Mouse (Mus musculus) hindbrain, embryonic 15.5 days (tissue): ENCODE data around the gene Slc24a3. TPM values are rescaled to one million over a fixed set of nuclear protein-coding genes. Genes with fewer than 3 reads are reported as not detected.

Source experiments
- ATAC-seq: fragments of 200-750 bp; cut with Nextera tagmentation; 2 replicates; pipeline ENCODE4 v1.8.0; 2017; ENCODE audit warnings: low read depth, moderate number of reproducible peaks, moderate TSS enrichment; ENCODE audit not compliant: low FRiP score
- H3K27ac ChIP-seq: fragments of 300-500 bp; sonication (generic); replicated peaks from 2 replicates; pipeline ENCODE4 v1.5.1; 2015; ENCODE audit warnings: mild to moderate bottlenecking, inconsistent platforms
- H3K27me3 ChIP-seq: fragments of 300-500 bp; sonication (generic); 2 replicates; pipeline ENCODE4 v1.6.1; 2015; ENCODE audit warnings: control low read depth, inconsistent platforms
- H3K36me3 ChIP-seq: fragments of 300-500 bp; sonication (generic); 2 replicates; pipeline ENCODE4 v1.6.1; 2015; ENCODE audit warnings: control low read depth, inconsistent platforms
- H3K4me1 ChIP-seq: fragments of 300-500 bp; sonication (generic); replicated peaks from 2 replicates; pipeline ENCODE4 v1.6.1; 2015; ENCODE audit warnings: control low read depth, inconsistent platforms
- H3K4me2 ChIP-seq: fragments of 300-500 bp; sonication (generic); 2 replicates; pipeline ENCODE4 v1.6.1; 2015; ENCODE audit warnings: moderate library complexity, mild to moderate bottlenecking, inconsistent platforms
- H3K4me3 ChIP-seq: fragments of 300-500 bp; sonication (generic); 2 replicates; pipeline ENCODE4 v1.5.1; 2015; ENCODE audit warnings: mild to moderate bottlenecking, inconsistent platforms
- H3K9ac ChIP-seq: fragments of 300-500 bp; sonication (generic); 2 replicates; pipeline ENCODE4 v1.6.1; 2015; ENCODE audit warnings: inconsistent platforms
- H3K9me3 ChIP-seq: fragments of 300-500 bp; sonication (generic); 2 replicates; pipeline ENCODE4 v1.6.1; 2016; ENCODE audit warnings: control low read depth, inconsistent platforms
- WGBS: fragments of 180-500 bp; shearing (Covaris S2); methylation state at CpG from one replicate; pipeline ENCODE4 v1.1.7; 2015; 5-methylcytosine and 5-hydroxymethylcytosine counted together
- polyA plus RNA-seq: library from polyadenylated mRNA; unstranded; fragments of >200 nt; fragmentation: Nextera tagmentation; extraction: Ambion mirVana; gene quantifications from 2 replicates; pipeline ENCODE4 v1.2.1, GENCODE M21; 2015

The Slc24a3 gene
- polyA plus RNA-seq, 1 experiment from 2014 or later = 22.8 TPM

- no peak for ATAC-seq
- H3K27me3 ChIP-seq = no peaks in the 10 kb centered on the region
- 83% methylated on average over 1 of the region's 1 CpGs for WGBS
- no peaks in the 10 kb centered on the region for H3K9me3 ChIP-seq
- no peaks in the 10 kb centered on the region for H3K4me1 ChIP-seq
- H3K9ac ChIP-seq = no peak overlapping the region
- H3K36me3 ChIP-seq = no peaks in the 10 kb centered on the region
- no peak overlapping the region for H3K27ac ChIP-seq
- no peak overlapping the region for H3K4me3 ChIP-seq
- no peak overlapping the region for H3K4me2 ChIP-seq
These were observed 333.9 kb downstream of the Slc24a3 start for GRCm38 (mm10) chr2:145501472-145501871.

GRCm38 (mm10) chr2:145507702-145508101 lies 340.1 kb downstream of the Slc24a3 start:
- no peaks in the 10 kb centered on the region for H3K36me3 ChIP-seq
- no peak overlapping the region for H3K4me2 ChIP-seq
- H3K4me3 ChIP-seq = no peak overlapping the region
- no peaks in the 10 kb centered on the region for H3K4me1 ChIP-seq
- no peak overlapping the region for H3K27ac ChIP-seq
- WGBS = 83% methylated on average over 2 of the region's 2 CpGs
- H3K9me3 ChIP-seq = no peaks in the 10 kb centered on the region
- ATAC-seq = no peak
- H3K9ac ChIP-seq = no peak overlapping the region
- no peaks in the 10 kb centered on the region for H3K27me3 ChIP-seq

DNA sequence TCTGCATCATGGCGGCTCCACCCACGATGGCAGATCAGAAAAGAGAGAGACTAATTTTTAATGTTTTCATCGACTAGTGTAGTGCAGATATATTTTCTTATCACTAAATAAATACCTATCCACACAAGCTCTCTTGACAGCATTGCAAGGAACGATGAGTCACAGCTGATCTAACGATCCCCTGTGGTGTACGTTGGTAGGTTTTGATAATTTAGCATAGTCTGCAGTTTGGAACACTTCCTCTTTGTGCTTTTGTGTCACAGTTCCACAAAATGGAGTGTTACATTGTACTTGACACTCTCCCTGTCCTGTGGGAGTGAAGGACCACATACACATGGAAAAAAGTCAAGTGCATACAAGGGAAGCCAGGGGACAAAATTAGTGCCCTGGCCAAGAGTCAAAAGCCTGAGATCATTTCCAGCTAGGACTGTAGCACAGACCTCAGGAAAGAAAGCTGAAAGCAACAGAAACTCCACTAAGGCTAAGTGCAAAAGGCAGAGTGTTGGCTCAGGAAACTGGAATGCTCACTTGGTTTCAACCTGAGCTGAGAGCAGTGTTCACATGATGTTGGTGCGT lies 343.2 kb downstream of the Slc24a3 start:
- H3K27ac ChIP-seq = no peak overlapping the region
- H3K4me2 ChIP-seq = no peak overlapping the region
- H3K27me3 ChIP-seq = no peaks in the 10 kb centered on the region
- H3K4me1 ChIP-seq = no peaks in the 10 kb centered on the region
- H3K36me3 ChIP-seq = no peaks in the 10 kb centered on the region
- no peak for ATAC-seq
- H3K4me3 ChIP-seq = no peak overlapping the region
- WGBS = 89% methylated on average over 7 of the region's 7 CpGs
- no peaks in the 10 kb centered on the region for H3K9me3 ChIP-seq
- no peak overlapping the region for H3K9ac ChIP-seq

GRCm38 (mm10) chr2:145515956-145516355 lies 348.4 kb downstream of the Slc24a3 start:
- Histone ChIP-seq H3K27me3 (no peaks in the 10 kb centered on the region; the same call in 1 of the 2 replicates), H3K27ac (no peak overlapping the region), H3K9me3 (no peaks in the 10 kb centered on the region), H3K4me1 (0 out of 2 replicates have a peak, but pooled peaks cover 4% of the 10 kb centered on the region), H3K36me3 (no peaks in the 10 kb centered on the region), H3K9ac (no peak overlapping the region), H3K4me3 (no peak overlapping the region), H3K4me2 (no peak overlapping the region)
- 83% methylated on average over 4 of the region's 4 CpGs for WGBS
- no peak for ATAC-seq

GRCm38 (mm10) chr2:145517346-145517745 lies 349.8 kb downstream of the Slc24a3 start:
- H3K4me1 ChIP-seq = 0 out of 2 replicates have a peak, but pooled peaks cover 8% of the 10 kb centered on the region
- 52% methylated on average over 9 of the region's 9 CpGs for WGBS
- H3K4me3 ChIP-seq = no peak overlapping the region
- H3K9ac ChIP-seq = no peak overlapping the region
- H3K27me3 ChIP-seq = no peaks in the 10 kb centered on the region; the same call in 1 of the 2 replicates
- H3K4me2 ChIP-seq = no peak overlapping the region
- no peaks in the 10 kb centered on the region for H3K36me3 ChIP-seq
- no peaks in the 10 kb centered on the region for H3K9me3 ChIP-seq
- H3K27ac ChIP-seq = no peak overlapping the region
- ATAC-seq = peak; percentile 49; the same call in 1 of the 2 replicates

DNA sequence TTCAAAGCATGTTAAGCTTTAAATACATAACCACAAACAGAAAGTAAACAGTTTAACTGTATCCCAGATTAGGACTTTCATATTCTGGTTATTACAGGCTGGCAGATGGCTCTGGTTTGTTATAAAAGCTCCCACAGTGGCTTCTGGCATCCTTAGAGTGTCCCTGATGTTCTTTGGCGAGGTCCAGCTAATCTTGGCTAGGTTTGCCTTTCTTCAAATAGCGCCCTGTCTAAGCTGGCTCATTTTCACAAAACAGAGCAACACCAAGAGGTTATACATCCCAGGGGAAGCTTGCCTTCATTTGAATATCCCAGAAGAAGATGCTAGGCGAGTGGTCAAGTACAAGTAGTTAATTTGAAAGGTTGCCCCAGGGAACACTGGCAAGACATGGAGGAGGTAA lies 354.5 kb downstream of the Slc24a3 start:
- Histone ChIP-seq H3K9ac (no peak overlapping the region), H3K9me3 (no peaks in the 10 kb centered on the region), H3K4me3 (no peak overlapping the region), H3K27me3 (no peaks in the 10 kb centered on the region; the same call in 1 of the 2 replicates), H3K4me1 (0 out of 2 replicates have a peak, but pooled peaks cover 8% of the 10 kb centered on the region), H3K36me3 (no peaks in the 10 kb centered on the region), H3K27ac (no peak overlapping the region), H3K4me2 (no peak overlapping the region)
- ATAC-seq = no peak
- WGBS = 44% methylated on average over 3 of the region's 3 CpGs

DNA sequence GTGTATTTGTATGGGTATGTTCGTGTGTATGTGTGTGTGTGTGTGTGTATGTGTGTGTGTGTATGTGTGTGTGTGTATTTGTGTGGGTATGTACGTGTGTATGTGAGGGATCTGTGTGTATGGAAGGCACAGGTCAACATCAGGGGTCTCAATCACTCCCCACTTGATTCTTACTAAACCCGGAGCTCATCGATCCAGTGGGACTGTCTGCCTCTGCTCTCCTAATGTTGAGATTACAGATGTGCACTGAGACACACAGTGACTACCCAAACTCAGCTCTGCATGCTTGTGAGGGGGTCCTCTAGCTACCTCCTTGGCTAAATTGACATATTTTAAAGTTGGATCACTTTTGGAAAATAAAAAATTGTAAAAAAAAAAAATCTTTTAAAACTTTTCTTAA lies 355.8 kb downstream of the Slc24a3 start:
- Histone ChIP-seq H3K4me3 (no peak overlapping the region), H3K9ac (no peak overlapping the region), H3K27me3 (no peaks in the 10 kb centered on the region), H3K36me3 (no peaks in the 10 kb centered on the region), H3K27ac (no peak overlapping the region), H3K9me3 (no peaks in the 10 kb centered on the region), H3K4me1 (0 out of 2 replicates have a peak, but pooled peaks cover 5% of the 10 kb centered on the region), H3K4me2 (no peak overlapping the region)
- no peak for ATAC-seq
- WGBS = 88% methylated on average over 4 of the region's 4 CpGs

GRCm38 (mm10) chr2:145527151-145527550 lies 359.6 kb downstream of the Slc24a3 start:
- Histone ChIP-seq H3K27ac (no peak overlapping the region), H3K4me2 (no peak overlapping the region), H3K4me1 (peaks cover 2% of the 10 kb centered on the region; the same call in 1 of the 2 replicates), H3K9me3 (no peaks in the 10 kb centered on the region), H3K27me3 (no peaks in the 10 kb centered on the region), H3K9ac (no peak overlapping the region), H3K36me3 (no peaks in the 10 kb centered on the region), H3K4me3 (no peak overlapping the region)
- no peak for ATAC-seq
- 83% methylated on average over 1 of the region's 1 CpGs for WGBS

GRCm38 (mm10) chr2:145530941-145531353 lies 363.4 kb downstream of the Slc24a3 start:
- peak; percentile 59; the same call in 1 of the 2 replicates for ATAC-seq
- 72% methylated on average over 4 of the region's 4 CpGs for WGBS
- H3K27ac ChIP-seq = peak overlapping the region; percentile 26; the same call in 1 of the 2 replicates

DNA sequence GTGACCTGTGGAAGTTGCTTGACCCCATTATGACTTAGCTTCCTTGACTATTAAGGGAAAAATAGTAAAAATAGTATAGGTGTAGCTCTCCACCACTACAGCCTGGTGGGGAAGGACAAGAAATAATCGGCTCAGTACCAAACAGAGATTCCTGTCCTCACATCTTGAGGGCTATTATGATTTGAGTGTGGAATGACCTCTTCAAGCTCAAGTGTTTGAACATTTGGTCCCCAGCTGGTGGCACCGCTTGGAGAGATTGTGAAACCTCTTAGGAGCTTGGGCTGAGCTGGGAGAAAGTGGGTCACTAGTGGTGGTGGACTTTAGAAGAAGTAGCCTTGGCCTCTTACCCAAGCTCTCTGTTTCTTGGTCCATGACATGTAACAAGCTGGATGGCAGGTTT lies 365.5 kb downstream of the Slc24a3 start:
- WGBS = 90% methylated on average over 2 of the region's 2 CpGs

More at GRCm38 (mm10) chr2:145530941-145531353, 363.4 kb downstream of the Slc24a3 start:
- Histone ChIP-seq H3K4me2 (no peak overlapping the region), H3K4me3 (no peak overlapping the region), H3K4me1 (no peaks in the 10 kb centered on the region; the same call in 1 of the 2 replicates), H3K9ac (no peak overlapping the region), H3K27me3 (no peaks in the 10 kb centered on the region), H3K36me3 (no peaks in the 10 kb centered on the region), H3K9me3 (no peaks in the 10 kb centered on the region)

GRCm38 (mm10) chr2:145535307-145535706 lies 367.8 kb downstream of the Slc24a3 start:
- H3K4me3 ChIP-seq = no peak overlapping the region
- WGBS = 93% methylated on average over 4 of the region's 4 CpGs
- ATAC-seq = no peak

More for the DNA sequence above, 365.5 kb downstream of the Slc24a3 start:
- no peak for ATAC-seq
- Histone ChIP-seq H3K9me3 (no peaks in the 10 kb centered on the region), H3K36me3 (no peaks in the 10 kb centered on the region), H3K4me2 (no peak overlapping the region), H3K27ac (no peak overlapping the region), H3K27me3 (no peaks in the 10 kb centered on the region), H3K4me1 (no peaks in the 10 kb centered on the region; the same call in 1 of the 2 replicates), H3K9ac (no peak overlapping the region), H3K4me3 (no peak overlapping the region)

DNA sequence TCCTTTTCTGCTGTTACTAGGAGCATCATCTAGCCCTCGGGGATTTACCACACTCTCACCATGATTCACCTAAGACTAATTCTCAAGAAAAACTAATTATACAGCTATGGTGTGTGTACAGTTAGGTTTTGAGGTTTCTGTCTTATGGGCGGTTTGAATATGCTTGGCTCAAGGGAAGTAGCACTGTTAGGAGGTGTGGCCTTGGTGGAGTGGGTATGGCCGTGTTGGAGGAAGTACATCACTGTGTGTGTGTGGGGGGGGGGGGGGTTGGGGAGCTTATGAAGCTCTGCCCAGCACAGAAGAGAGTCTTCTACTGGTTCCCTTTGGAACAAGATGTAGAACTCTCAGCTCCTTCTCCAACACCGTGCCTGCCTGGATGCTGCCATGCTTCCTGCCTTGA lies 368.2 kb downstream of the Slc24a3 start:
- H3K9me3 ChIP-seq = no peaks in the 10 kb centered on the region
- H3K27me3 ChIP-seq = no peaks in the 10 kb centered on the region
- no peaks in the 10 kb centered on the region for H3K36me3 ChIP-seq
- H3K4me2 ChIP-seq = no peak overlapping the region
- no peak for ATAC-seq
- no peak overlapping the region for H3K27ac ChIP-seq
- no peak overlapping the region for H3K9ac ChIP-seq
- 95% methylated on average over 4 of the region's 4 CpGs for WGBS
- no peaks in the 10 kb centered on the region; the same call in 1 of the 2 replicates for H3K4me1 ChIP-seq
- no peak overlapping the region for H3K4me3 ChIP-seq

More at GRCm38 (mm10) chr2:145535307-145535706, 367.8 kb downstream of the Slc24a3 start:
- Histone ChIP-seq H3K36me3 (no peaks in the 10 kb centered on the region), H3K27me3 (no peaks in the 10 kb centered on the region), H3K27ac (no peak overlapping the region), H3K4me1 (no peaks in the 10 kb centered on the region; the same call in 1 of the 2 replicates), H3K9ac (no peak overlapping the region), H3K9me3 (no peaks in the 10 kb centered on the region), H3K4me2 (no peak overlapping the region)
